Mouse (Mus musculus): Measurements from ENCODE around the gene Arhgef7.

Arhgef7 gene

DNA sequence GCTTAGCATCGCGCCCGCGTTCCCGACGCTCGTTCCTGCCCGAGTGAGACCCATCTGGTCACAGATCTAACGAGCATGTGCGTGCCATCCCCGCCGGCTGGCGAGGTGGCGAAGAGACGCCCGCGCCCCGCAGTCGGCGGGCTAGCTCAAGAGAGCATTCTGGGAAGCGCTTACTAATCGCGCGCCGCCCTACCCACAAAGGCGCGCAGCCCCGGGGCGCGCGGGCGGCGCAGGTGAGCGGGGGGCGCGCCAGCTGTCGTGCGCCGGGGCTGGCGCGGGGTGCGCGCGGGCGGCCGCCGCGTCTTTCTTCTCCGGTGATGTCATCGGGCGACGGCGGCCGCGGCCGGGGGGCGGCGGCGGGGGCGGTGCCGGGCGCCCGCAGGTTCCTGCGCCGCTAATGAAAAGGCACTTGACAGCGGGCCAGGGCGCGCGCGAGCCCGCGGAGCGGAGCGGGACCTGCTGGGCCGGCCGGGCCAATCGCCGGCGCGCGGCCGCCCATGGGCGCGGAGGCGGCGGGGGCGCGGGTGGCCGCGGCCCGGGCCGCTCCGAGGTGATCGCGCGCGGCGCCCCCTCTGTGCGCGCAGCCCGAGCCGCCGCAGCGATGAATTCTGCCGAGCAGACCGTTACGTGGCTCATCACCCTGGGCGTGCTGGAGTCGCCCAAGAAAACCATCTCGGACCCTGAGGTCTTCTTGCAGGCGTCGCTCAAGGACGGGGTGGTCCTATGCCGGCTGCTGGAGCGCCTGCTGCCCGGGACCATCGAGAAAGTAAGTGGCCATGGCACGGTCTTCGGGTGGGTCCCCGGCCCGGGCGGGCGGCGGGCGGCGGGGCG, at the start of gene Arhgef7:
Arhgef7 (plus strand) TSS at position 71 of the 831 bp plus-strand sequence.
- DNase-seq (ENCODE audit: extremely low spot score, low spot score) = peak; percentile 75

DNA sequence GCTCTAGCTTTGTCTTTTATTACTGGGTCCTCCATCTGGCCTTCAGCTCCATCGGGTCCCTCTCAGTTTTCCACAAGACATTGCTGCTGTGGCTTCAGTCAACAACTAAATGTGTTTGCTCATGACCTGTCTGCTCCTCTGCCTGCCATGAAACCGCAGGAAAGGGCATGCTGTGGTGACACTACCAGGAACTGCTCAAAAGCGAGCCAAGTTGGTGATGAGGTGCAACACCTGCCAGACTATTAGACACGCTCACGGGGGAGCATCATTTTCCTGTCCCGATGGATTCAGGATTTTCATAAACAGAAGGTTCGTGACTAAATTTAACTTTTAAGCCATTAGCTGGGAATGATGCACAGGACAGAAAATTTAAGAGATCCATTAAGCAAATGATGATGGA, 43.0 kb upstream of the Arhgef7 start:
- DNase-seq (ENCODE audit: extremely low spot score, low spot score) = no peak

DNA sequence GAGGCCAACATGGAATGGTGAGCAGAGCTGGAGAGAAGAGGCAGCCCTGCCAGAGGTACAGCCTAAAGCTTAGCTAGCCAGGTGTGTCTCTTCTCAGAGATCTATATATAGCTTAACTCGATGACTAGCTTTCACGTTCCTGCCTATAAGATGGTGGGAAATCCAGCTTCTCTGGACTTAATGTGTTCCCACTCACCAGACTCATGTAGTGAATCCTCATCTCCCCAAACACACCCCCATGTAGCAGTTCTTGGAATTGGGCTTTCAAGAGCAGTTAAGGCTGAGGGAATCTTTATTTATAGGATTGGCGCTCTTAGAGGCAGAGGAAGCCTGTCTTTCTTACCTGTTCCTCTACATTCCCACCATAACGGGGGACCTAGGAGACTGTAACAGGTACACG, 40.3 kb upstream of the Arhgef7 start:
- DNase-seq (ENCODE audit: extremely low spot score, low spot score) = no peak

DNA sequence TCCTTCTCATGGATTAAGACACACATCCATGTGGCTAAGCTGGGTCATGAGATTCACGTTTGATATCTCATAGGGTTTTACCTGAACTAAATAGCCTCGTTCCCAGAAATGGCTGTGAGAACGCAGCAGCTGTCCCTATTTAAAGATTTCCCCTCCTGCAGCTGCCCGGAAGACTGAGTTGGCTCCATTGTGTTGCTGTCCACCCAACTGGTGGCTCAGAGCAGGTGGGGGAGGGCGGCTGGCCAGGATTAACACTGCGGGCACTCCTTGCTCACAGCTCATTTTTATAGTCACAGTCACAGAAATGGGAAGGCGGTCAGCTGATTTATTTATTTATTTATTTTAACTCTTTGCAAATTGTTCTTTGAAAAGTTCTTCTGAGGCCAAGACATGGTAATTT, 37.6 kb upstream of the Arhgef7 start:
- no peak for DNase-seq (ENCODE audit: extremely low spot score, low spot score)

DNA sequence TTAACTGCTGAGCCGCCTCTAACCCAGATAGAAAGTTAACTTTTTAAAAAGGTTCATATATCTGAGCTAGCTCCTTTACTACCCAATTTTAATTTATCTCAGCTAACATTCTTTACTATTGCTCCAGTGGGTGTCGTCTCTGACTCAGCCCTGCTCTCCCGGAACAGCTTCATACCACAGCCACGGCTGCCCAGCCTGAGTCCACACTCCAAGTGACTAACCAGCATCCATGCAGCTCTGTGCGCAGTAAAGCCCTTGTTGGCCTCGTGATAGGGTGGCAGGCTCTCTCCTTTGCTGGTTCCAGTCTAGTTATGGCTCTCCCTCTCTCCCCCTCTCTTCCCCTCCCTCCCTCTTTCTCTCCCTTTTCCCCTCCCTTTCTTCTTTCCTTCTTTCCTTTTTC, 36.2 kb upstream of the Arhgef7 start:
- no peak for DNase-seq (ENCODE audit: extremely low spot score, low spot score)

DNA sequence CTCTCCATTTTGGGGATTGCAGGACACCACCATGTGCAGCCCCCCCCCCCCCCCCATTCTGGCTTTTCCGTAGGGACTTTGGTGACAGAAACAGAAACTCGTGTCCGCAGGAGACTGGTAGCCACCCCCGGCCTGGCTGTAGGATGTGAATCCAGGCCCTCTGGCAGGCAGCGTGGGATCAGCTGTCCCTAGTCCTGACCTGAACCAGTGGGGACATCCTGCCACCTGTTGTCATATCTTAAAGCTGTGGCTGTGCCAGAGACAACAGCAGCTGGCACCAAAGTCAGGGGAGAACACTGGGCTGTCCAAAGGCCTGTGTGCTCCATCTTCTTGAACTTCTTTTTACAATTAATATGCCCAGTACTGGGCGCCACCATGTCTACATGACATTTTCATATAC, 35.8 kb upstream of the Arhgef7 start:
- no peak for DNase-seq (ENCODE audit: extremely low spot score, low spot score)

DNA sequence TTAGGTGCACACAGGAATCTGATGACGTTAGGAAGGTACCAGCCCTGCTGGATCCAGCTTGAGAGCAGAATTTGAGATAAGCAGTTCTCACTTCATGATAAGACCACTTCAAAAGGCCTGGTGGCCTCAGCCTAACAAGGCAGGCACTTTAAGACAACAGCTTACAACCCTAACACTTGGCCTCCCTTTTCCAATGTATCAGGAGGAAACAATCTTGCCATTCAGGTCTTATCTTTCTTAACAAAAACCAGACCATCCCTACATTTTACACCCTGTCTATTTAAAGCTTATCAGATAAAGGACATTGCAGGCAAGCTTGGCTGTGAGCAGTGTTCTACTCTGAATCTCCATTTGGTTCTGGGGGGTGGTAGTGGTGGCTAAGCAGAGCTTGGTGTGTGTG, 35.1 kb upstream of the Arhgef7 start:
- no peak for DNase-seq (ENCODE audit: extremely low spot score, low spot score)

DNA sequence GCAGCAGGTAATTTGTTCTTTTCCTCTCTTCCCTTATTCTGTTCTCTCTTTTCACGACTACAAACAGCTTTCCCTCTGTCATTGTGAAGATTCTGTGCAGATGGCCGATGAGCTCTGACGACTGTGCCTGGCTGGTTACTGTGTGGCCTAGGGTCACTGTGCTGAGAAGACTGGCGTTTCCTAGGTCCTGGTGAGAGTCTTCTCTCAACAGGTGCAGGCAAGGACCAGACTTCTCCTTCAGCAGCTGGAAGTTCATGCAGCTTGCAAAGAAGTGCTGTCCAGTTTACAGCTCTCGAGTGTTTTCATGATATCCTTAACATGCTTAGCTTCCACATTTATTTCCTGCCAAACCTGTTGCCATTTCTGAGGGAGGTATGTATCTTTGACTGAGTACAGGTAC, 33.5 kb upstream of the Arhgef7 start:
- DNase-seq (ENCODE audit: extremely low spot score, low spot score) = no peak

DNA sequence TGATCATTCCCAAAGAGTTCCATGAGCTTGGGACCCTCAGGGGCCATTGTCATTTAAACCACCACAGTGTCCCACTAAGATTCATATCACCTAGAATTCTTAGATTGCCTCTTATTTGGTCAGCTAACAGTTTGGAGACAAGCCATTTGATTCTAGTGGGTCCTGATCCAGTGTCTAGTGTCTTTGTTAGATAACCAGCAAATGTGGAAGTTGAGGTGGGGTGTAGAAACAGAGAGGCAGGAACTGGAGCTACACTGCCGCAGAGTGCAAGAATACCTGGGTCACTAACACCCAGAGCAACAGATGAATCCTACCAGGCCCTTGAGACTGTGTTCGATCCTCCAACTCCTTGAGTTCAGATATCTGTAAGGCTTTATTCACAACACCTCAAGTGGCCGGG, 31.3 kb upstream of the Arhgef7 start:
- DNase-seq (ENCODE audit: extremely low spot score, low spot score) = no peak

DNA sequence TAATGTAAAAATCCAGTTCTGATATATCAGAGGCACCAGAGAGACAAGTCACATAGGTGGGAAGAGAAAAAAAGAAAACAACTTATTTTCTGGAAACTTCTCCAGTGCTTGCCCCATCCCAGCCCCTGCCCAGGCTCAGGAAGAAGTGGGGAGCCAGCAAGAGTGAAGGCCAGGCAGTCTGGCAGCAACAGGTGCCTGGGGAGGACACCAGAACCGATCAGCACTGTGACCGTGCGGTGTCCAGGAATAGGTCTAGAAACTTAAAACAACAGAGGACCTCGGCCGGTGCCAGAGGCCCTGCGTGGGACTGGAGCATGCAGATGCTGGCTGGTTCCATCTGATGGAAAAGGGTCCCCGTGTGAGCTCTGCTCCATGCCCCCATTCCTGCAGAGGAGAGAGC, 30.1 kb upstream of the Arhgef7 start:
- no peak for DNase-seq (ENCODE audit: extremely low spot score, low spot score)

DNA sequence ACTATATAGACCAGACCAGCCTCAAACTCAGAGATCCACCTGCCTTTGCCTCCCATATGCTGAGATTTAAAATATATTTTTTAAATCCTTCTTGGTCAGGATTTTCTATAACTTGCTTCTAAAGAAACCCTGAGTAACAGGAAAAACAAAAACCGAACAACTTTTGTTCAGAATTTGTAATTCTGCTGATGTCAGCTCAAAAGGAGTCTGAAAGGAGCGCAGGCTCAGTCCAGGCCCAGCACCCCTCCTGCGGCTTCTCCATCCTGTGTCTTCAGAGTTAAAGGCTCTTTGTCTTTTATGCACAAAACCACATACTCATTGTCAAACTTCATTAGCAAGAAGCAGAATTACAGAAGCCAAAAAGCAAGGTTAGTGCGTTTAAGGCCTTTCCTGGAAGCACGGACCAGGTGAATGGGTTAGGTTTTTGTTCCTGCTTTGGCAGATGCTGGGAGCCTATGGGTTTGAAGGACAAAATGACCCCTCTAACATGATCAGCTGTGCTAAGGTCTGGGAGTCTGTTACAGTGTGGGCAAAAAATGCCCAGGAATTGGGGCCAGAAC, 28.0 kb upstream of the Arhgef7 start:
- no peak for DNase-seq (ENCODE audit: extremely low spot score, low spot score)

DNA sequence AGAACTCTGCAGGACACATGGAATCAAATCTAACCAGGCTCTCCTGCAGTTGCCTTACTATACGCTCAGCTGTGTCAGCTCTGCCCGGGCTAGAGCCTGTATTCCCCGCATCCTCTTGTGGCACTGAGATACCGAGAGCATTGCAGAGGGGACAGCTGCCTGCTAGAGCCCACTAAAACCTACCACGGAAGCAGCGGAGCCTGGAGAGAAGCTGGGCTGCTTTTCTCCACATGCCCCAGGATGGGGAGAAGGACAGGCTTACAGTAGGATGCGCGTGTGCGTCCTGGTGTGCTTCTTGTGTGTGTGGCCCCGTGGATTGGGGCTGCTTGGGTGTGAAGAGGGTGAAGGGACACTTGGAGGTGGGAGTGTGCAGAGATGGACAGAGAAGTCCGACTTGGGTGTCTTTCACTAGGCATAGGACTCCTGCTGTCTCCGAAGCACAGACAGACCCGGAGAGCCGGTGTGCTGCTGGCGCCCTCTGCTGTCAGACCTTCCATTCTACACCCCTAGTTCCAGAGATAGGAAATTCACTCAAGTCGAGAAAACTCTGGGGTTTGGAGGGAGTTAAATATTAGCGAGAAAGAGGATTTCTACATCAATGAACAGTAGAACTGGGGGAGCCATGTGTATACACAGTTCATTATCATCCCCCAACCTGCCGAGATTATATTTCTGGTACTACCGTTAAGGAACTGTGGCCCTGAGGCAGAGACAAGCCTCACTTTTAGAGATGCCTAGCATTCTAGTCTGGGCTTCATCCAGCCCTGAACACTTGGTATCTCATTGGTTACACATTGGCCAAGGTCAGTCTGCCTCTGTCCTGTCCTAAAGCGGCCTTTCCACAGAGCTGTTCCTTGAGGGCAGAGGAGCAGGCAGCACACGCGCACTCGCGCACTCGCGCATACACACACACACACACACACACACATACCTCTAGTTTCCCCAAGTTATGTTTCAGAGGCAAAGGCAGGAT, 27.2 kb upstream of the Arhgef7 start:
- peak; percentile 83 for DNase-seq (ENCODE audit: extremely low spot score, low spot score)

DNA sequence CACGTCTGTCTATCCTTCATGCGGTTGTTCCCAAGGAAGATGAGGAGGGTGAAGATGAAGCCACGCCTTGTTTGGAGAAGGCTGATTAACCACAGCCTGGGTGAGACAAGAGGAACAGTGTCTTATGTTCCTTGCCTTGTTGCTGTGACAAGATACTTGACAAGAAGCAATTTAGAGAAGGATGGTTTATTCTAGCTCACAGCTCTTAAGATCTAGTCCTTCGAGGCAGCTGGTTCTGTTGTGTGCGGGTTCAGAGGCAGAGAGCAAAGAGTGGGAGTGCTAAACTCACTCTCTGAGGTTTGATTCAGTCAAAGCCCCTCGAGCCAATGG, 26.5 kb upstream of the Arhgef7 start, which contains the start of gene 1700016D06Rik:
1700016D06Rik (minus strand) TSS at position 31 of the 330 bp plus-strand sequence.
- no peak for DNase-seq (ENCODE audit: extremely low spot score, low spot score)

DNA sequence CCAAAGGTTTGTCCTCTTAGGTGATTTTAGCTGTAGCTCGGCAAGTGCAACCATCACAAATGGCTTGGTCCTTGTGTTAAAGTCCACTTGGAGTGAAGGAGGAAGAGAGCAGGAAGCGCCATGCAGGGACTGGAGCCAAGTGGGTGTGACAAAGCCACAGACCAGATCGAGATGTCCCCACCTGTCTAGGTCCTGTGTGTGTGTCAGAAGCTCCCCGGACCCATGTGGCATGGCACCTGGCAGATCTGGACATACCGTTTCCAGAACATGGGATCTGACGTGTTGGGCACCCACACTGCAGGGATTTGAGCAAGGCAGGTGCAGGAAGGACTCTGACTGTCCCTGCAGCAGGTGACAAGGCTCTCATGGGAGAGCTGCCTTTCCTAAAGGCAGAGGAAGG, 26.1 kb upstream of the Arhgef7 start:
- DNase-seq (ENCODE audit: extremely low spot score, low spot score) = no peak

DNA sequence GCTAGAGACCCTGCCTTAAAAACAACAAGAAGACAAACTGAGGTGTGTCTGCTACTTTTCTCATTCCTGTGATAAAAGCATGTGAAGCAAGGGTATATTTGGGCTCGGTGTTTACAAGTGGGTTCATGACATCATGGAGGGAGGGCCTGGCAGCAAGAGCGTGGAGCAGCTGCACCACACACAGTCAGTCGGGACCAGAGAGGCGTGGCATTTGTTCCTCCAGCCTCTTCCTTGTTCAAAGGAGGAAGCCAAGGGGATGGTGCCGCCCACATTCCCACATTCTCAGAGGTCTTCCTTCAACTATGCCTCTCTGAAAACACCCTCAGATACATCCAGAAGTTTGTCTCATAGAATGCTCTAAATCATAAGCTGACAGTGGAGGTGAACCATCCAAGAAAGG, 23.7 kb upstream of the Arhgef7 start:
- no peak for DNase-seq (ENCODE audit: extremely low spot score, low spot score)

DNA sequence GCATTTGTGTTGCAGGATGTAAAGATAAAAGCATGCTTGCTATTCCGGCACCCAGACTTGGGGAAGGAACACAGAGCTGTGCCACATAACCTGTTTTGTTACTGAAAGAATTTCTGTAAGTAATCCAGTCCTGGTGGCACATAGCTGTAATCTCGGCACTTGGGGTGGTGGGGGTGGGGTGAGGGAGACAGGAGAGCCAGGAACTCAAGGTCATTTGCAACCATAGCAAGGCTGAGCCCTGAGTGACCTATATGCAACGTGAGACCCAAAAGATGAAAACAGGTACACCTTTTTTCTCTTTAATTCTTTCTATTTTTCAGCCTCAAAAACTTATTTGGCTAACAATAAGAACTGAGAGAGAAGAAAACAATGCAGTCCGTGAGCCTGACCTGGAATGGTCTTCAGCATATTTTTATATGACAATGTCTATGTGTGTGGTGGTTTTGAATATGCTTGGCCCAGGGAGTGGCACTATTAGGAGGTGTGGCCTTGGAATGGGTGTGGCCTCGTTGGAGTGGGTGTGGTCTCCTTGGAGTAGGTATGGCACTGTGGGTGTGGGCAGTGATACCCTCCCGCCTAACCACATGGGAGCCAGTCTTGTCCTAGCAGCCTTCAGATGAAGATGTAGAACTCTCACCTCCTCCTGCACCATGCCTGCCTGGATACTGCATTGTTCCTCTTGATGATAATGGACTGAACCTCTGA, 22.7 kb upstream of the Arhgef7 start:
- DNase-seq (ENCODE audit: extremely low spot score, low spot score) = no peak

DNA sequence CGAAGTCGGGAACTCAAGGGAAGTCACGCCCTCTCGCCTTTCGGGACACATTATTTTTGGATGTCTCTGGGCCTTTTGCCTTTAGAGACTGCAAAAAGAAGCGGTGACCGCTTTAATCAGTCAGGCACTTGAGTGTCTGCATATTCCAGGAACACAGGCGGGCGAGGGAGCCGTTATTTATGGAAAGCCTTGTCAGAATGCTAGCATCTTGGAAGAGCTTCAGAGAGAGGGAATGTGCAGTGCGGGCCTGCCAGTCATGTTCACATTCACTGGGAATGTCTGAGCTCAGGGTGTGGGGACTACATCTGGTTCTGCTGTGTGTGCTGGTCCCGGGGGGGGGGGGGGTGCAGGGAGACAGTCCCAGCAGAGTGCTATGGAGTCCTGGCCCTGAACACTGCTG, 21.7 kb upstream of the Arhgef7 start:
- no peak for DNase-seq (ENCODE audit: extremely low spot score, low spot score)

DNA sequence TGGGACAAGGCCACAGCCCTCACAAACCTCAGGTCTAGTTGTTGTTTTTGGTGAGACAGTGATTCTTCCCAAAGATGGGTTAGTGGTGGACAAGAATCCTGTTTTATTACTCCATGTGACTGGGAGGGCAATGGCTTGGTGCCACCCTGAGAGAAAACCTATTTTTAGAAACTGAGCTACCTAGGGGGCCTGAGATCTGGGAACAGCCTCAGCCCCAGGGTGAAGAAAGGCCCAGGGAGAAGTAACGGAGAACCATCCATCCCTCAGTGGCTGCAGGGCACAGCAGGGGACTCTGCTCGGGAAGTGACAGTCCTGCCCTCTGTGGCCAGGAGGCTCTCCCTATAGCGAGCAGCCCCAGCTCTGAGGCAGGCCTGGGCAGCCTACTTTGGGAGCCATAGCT, 19.8 kb upstream of the Arhgef7 start:
- DNase-seq (ENCODE audit: extremely low spot score, low spot score) = no peak

DNA sequence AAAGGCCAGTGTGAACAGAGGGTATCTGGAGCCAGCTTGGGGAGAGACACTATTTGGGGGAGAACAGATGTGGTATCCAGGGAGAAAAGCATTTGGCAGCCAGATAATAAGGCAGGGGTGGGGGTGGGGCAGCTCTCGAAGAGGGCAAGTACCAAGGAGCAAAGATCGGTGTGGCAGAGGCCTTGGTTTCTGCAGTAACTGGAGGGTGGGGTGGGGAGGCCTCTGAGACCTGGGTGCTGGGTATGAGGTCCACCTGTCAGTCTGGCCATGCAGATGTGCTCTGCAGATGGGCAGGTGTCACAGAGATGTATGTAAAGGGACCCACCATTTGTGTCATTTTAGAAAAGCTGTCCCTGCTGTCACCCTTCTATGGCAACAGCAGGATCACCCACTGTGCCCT, 18.7 kb upstream of the Arhgef7 start:
- no peak for DNase-seq (ENCODE audit: extremely low spot score, low spot score)

DNA sequence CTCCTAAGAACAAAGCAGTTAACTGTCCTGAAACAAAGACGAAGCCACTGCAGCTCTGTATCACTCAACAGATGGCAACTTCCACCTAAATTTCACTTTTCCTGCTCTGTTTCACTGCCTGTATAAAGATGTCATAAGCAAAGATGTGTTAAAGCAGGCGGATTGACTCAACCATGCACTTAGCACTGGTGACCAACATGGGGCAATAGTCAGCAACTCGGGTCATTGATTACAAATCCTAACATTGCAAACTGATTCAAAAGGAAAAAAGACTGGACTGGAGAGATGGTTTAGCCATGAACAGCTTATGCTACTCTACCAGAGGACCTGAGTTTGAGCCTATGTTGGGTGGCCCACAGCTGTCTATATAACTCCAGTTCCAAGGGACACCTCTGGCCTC, 18.0 kb upstream of the Arhgef7 start:
- DNase-seq (ENCODE audit: extremely low spot score, low spot score) = no peak

DNA sequence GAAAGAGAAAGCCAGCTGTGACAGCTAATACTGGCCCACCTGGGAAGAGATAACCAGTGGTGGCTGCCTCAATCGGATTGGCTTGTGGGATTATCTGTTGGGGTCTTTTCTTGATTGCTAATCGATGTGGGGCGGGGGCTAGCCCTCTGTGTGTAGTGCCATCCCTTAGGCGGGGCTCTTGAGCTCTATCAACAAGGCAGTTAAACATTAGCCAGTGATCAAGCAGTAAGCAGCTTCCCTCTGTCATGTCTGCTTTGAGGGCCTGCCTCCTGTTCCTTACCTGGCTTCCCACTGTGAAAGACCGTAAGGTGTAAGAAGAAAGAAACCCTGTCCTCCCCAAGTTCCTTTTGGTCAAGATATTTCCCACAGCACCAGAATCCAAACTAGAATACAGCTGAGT, 17.1 kb upstream of the Arhgef7 start:
- DNase-seq (ENCODE audit: extremely low spot score, low spot score) = no peak

DNA sequence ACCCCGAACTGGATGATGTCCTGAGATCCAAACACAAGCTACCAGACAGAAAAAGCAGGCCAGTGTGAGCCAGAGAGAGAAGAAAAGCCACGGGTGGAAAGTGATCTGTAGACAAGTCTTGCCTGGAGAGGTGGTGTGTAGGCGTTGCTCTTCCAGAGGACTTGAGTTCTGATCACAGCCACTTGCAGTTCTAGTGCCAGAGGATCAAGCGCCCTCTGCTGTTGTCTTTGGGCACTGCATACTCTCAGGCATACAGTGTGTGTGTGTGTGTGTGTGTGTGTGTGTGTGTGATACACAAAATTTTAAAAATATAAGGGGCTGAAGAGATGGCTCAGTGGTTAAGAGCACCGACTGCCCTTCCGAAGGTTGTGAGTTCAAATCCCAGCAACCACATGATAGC, 15.3 kb upstream of the Arhgef7 start:
- DNase-seq (ENCODE audit: extremely low spot score, low spot score) = no peak

Measured in neural tube, embryonic 10.5 days (tissue).